Mouse (Mus musculus): Measurements from ENCODE around the gene Atp6v1e1. TPM values are rescaled to one million over a fixed set of nuclear protein-coding genes. Genes with fewer than 3 reads are reported as not detected.

Gene Atp6v1e1
- polyA plus RNA-seq, 2 experiments: 75.7 to 114 TPM

- H3K4me2 ChIP-seq (replicated peaks; ENCODE audit: low read depth, low read length, severe bottlenecking): no peak overlapping the region
- TF ChIP-seq POLR2A (IDR thresholded peaks at IDR 0.05; ENCODE audit: borderline replicate concordance, extremely low read depth, insufficient read depth, insufficient read length): no peak
Observed at GRCm38 (mm10) chr6:120782948-120783347, 39.6 kb downstream of the Atp6v1e1 start.

DNA sequence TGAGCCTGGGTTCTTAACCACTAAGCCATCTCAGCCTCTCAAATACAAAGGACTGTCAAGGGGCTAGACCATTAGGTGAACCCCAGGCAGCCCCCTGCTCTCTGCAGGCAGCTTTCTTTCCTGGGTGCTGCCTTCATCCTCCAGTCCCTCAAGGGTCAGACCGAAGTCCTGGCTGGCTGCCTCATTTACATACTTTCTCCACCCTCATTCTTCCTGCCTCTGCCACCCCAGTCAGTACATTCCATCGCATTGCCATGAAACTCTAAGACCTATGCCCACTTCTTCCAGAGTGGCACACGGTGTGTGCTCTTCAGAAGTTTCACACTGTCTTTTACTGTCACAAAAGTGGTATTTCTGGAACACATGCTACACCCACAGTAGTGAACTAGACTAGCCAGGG, 44.4 kb downstream of the Atp6v1e1 start:
- TF ChIP-seq POLR2A (IDR thresholded peaks at IDR 0.05; ENCODE audit: borderline replicate concordance, extremely low read depth, insufficient read depth, insufficient read length): no peak
- Histone ChIP-seq H3K36me3 (ENCODE audit: control insufficient read depth, insufficient read depth, low read length) (no peaks in the 10 kb centered on the region), H3K27me3 (ENCODE audit: control insufficient read depth, insufficient read depth, low read length) (no peaks in the 10 kb centered on the region), H3K9ac (ENCODE audit: low read depth, low read length, severe bottlenecking) (no peak overlapping the region), H3K9me3 (ENCODE audit: control insufficient read depth, low read length) (no peaks in the 10 kb centered on the region), H3K27ac (replicated peaks; ENCODE audit: low read depth, low read length) (no peak overlapping the region), H3K4me3 (replicated peaks; ENCODE audit: low read length) (no peak overlapping the region), H3K4me2 (replicated peaks; ENCODE audit: low read depth, low read length, severe bottlenecking) (no peak overlapping the region), H3K4me1 (ENCODE audit: control insufficient read depth, insufficient read depth, low read length) (no peaks in the 10 kb centered on the region)
- ATAC-seq (ENCODE audit: low FRiP score, low read depth) (no peak), DNase-seq (ENCODE audit: low spot score) (no peak)
- WGBS: 48% methylated on average over 3 of the region's 3 CpGs

More at GRCm38 (mm10) chr6:120782948-120783347, 39.6 kb downstream of the Atp6v1e1 start:
- no peak overlapping the region for H3K4me3 ChIP-seq (replicated peaks; ENCODE audit: low read length)
- H3K27me3 ChIP-seq (ENCODE audit: control insufficient read depth, insufficient read depth, low read length): no peaks in the 10 kb centered on the region
- no peak overlapping the region for H3K27ac ChIP-seq (replicated peaks; ENCODE audit: low read depth, low read length)
- WGBS: 91% methylated on average over 2 of the region's 2 CpGs
- no peak for DNase-seq (ENCODE audit: low spot score)
- H3K36me3 ChIP-seq (ENCODE audit: control insufficient read depth, insufficient read depth, low read length): no peaks in the 10 kb centered on the region
- H3K9ac ChIP-seq (ENCODE audit: low read depth, low read length, severe bottlenecking): no peak overlapping the region
- H3K9me3 ChIP-seq (ENCODE audit: control insufficient read depth, low read length): no peaks in the 10 kb centered on the region
- no peak for ATAC-seq (ENCODE audit: low FRiP score, low read depth)
- H3K4me1 ChIP-seq (ENCODE audit: control insufficient read depth, insufficient read depth, low read length): no peaks in the 10 kb centered on the region

DNA sequence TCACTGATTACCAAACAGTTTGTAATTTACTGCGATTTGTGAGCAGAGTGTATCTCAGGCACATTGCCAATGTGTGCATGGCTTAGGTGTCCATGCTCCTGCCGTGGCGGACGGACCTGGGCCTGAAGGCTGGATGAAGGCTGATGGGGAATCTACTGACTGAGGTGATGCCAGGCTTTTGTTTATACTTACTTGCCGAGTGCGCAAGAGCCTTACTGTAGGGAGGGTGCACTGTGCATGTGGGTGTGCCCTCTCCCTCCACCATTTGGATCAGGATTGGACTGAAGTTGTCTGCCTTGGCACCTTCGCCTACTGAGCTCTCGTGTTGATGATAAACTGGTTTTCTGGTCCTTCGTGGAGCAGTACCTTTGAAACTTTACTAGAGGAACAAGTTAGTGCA, 45.1 kb downstream of the Atp6v1e1 start:
- Histone ChIP-seq H3K27me3 (ENCODE audit: control insufficient read depth, insufficient read depth, low read length) (no peaks in the 10 kb centered on the region), H3K27ac (replicated peaks; ENCODE audit: low read depth, low read length) (no peak overlapping the region), H3K9ac (ENCODE audit: low read depth, low read length, severe bottlenecking) (no peak overlapping the region), H3K4me1 (ENCODE audit: control insufficient read depth, insufficient read depth, low read length) (no peaks in the 10 kb centered on the region), H3K4me2 (replicated peaks; ENCODE audit: low read depth, low read length, severe bottlenecking) (no peak overlapping the region), H3K36me3 (ENCODE audit: control insufficient read depth, insufficient read depth, low read length) (no peaks in the 10 kb centered on the region), H3K4me3 (replicated peaks; ENCODE audit: low read length) (no peak overlapping the region), H3K9me3 (ENCODE audit: control insufficient read depth, low read length) (no peaks in the 10 kb centered on the region)
- TF ChIP-seq POLR2A (IDR thresholded peaks at IDR 0.05; ENCODE audit: borderline replicate concordance, extremely low read depth, insufficient read depth, insufficient read length): no peak
- 85% methylated on average over 9 of the region's 9 CpGs for WGBS
- DNase-seq (ENCODE audit: low spot score) (no peak), ATAC-seq (ENCODE audit: low FRiP score, low read depth) (no peak)

- DNase-seq (ENCODE audit: low spot score) (no peak), ATAC-seq (ENCODE audit: low FRiP score, low read depth) (no peak)
- no peaks in the 10 kb centered on the region for H3K36me3 ChIP-seq (ENCODE audit: control insufficient read depth, insufficient read depth, low read length)
- H3K4me1 ChIP-seq (ENCODE audit: control insufficient read depth, insufficient read depth, low read length): no peaks in the 10 kb centered on the region
- TF ChIP-seq POLR2A (IDR thresholded peaks at IDR 0.05; ENCODE audit: borderline replicate concordance, extremely low read depth, insufficient read depth, insufficient read length): no peak
- no peak overlapping the region for H3K4me2 ChIP-seq (replicated peaks; ENCODE audit: low read depth, low read length, severe bottlenecking)
- no peak overlapping the region for H3K27ac ChIP-seq (replicated peaks; ENCODE audit: low read depth, low read length)
- no peak overlapping the region for H3K9ac ChIP-seq (ENCODE audit: low read depth, low read length, severe bottlenecking)
- 87% methylated on average over 3 of the region's 3 CpGs for WGBS
- no peaks in the 10 kb centered on the region for H3K27me3 ChIP-seq (ENCODE audit: control insufficient read depth, insufficient read depth, low read length)
- no peak overlapping the region for H3K4me3 ChIP-seq (replicated peaks; ENCODE audit: low read length)
- H3K9me3 ChIP-seq (ENCODE audit: control insufficient read depth, low read length): no peaks in the 10 kb centered on the region
Observed at GRCm38 (mm10) chr6:120776286-120776685, 46.3 kb downstream of the Atp6v1e1 start.

DNA sequence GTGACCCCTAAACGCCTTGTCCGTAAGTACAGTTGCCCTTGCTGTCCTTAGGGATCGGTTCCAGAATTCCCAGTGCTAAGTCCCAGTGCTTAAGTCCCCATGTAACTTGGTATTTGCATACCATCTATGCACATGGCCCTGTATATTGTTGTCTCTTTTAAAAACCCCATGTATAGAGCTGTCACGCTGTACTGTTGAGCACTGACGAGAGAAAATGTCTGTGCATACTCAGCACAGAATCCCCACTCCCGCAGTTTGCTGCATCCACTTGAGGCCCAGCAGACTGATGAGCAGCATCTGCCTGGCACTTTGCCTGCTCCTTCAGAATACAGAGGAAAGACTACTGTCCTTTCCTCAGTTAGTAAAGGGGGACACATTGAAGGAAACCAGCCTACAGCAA, 48.8 kb downstream of the Atp6v1e1 start:
- DNase-seq (ENCODE audit: low spot score): no peak
- H3K4me1 ChIP-seq (ENCODE audit: control insufficient read depth, insufficient read depth, low read length): no peaks in the 10 kb centered on the region

GRCm38 (mm10) chr6:120773149-120773628, 49.4 kb downstream of the Atp6v1e1 start, which contains the start of gene Slc25a18:
TSS of gene Slc25a18 (plus strand) at chr6:120773578.
- Histone ChIP-seq H3K9me3 (ENCODE audit: control insufficient read depth, low read length) (no peaks in the 10 kb centered on the region), H3K27me3 (ENCODE audit: control insufficient read depth, insufficient read depth, low read length) (no peaks in the 10 kb centered on the region), H3K27ac (replicated peaks; ENCODE audit: low read depth, low read length) (no peak within 1 kb of the TSS), H3K9ac (ENCODE audit: low read depth, low read length, severe bottlenecking) (no peak within 1 kb of the TSS), H3K4me3 (replicated peaks; ENCODE audit: low read length) (no peak within 1 kb of the TSS), H3K4me2 (replicated peaks; ENCODE audit: low read depth, low read length, severe bottlenecking) (no peak within 1 kb of the TSS), H3K4me1 (ENCODE audit: control insufficient read depth, insufficient read depth, low read length) (no peaks in the 10 kb centered on the region), H3K36me3 (ENCODE audit: control insufficient read depth, insufficient read depth, low read length) (no peaks in the 10 kb centered on the region)
- 79% methylated on average over 5 of the region's 5 CpGs for WGBS
- no peak for TF ChIP-seq POLR2A (IDR thresholded peaks at IDR 0.05; ENCODE audit: borderline replicate concordance, extremely low read depth, insufficient read depth, insufficient read length)
- ATAC-seq (ENCODE audit: low FRiP score, low read depth) (no peak), DNase-seq (ENCODE audit: low spot score) (no peak)

More for the DNA sequence above, 48.8 kb downstream of the Atp6v1e1 start:
- H3K36me3 ChIP-seq (ENCODE audit: control insufficient read depth, insufficient read depth, low read length): no peaks in the 10 kb centered on the region
- no peak overlapping the region for H3K27ac ChIP-seq (replicated peaks; ENCODE audit: low read depth, low read length)
- H3K4me2 ChIP-seq (replicated peaks; ENCODE audit: low read depth, low read length, severe bottlenecking): no peak overlapping the region
- WGBS: 82% methylated on average over 6 of the region's 6 CpGs
- no peak for ATAC-seq (ENCODE audit: low FRiP score, low read depth)
- no peaks in the 10 kb centered on the region for H3K9me3 ChIP-seq (ENCODE audit: control insufficient read depth, low read length)
- H3K9ac ChIP-seq (ENCODE audit: low read depth, low read length, severe bottlenecking): no peak overlapping the region
- no peak for TF ChIP-seq POLR2A (IDR thresholded peaks at IDR 0.05; ENCODE audit: borderline replicate concordance, extremely low read depth, insufficient read depth, insufficient read length)
- no peak overlapping the region for H3K4me3 ChIP-seq (replicated peaks; ENCODE audit: low read length)
- H3K27me3 ChIP-seq (ENCODE audit: control insufficient read depth, insufficient read depth, low read length): no peaks in the 10 kb centered on the region

Measured in limb, embryonic 14.5 days (tissue).